Mouse (Mus musculus): ENCODE measurements around the gene Gin1. TPM values are rescaled to one million over a fixed set of nuclear protein-coding genes. Genes with fewer than 3 reads are reported as not detected.

The Gin1 gene
- total and polyA plus RNA-seq, 3 experiments = 13.6 to 20.6 TPM; not detected in 1

- Histone ChIP-seq H3K27me3 (ENCODE audit: control insufficient read depth in 1 of 2, insufficient read depth in 2 of 2, low read length in 2 of 2) (no peaks in the 10 kb centered on the region; a peak in 1 of 4 replicates), H3K4me1 (ENCODE audit: control insufficient read depth in 1 of 2, insufficient read depth in 2 of 2, low read length in 2 of 2) (no peaks in the 10 kb centered on the region), H3K79me2 (ENCODE audit: control insufficient read depth, insufficient read depth, low read length, poor library complexity) (no peaks in the 10 kb centered on the region), H3K27ac (ENCODE audit: control insufficient read depth, low read depth, low read length) (no peak overlapping the region), H3K4me3 (ENCODE audit: control insufficient read depth in 1 of 2, insufficient read depth in 1 of 2, low read depth in 2 of 2, low read length in 2 of 2) (no peak overlapping the region), H3K9ac (ENCODE audit: control insufficient read depth, low read depth, low read length, poor library complexity, severe bottlenecking) (no peak overlapping the region), H3K9me3 (replicated peaks; ENCODE audit: insufficient read depth, low read length) (no peaks in the 10 kb centered on the region), H3K36me3 (ENCODE audit: control insufficient read depth in 1 of 2, insufficient read depth in 2 of 2, low read length in 2 of 2) (no peaks in the 10 kb centered on the region)
- no peak for DNase-seq (ENCODE audit: low read depth, low spot score)
- TF ChIP-seq E2F4 (IDR thresholded peaks at IDR 0.05; ENCODE audit: borderline replicate concordance, low read depth, low read length) (no peak), GABPA (IDR thresholded peaks at IDR 0.05; ENCODE audit: low read depth, low read length) (no peak), MEF2A (IDR thresholded peaks at IDR 0.05; ENCODE audit: extremely low read depth, insufficient replicate concordance, low read depth, low read length, poor library complexity, severe bottlenecking) (no peak), BHLHE40 (IDR thresholded peaks at IDR 0.05; ENCODE audit: borderline replicate concordance, low read depth, low read length) (no peak), CHD2 (IDR thresholded peaks at IDR 0.05; ENCODE audit: low read length) (no peak), CTCF (IDR thresholded peaks at IDR 0.05 in 2 of 3, conservative IDR thresholded peaks at IDR 0.05 in 1 of 3; ENCODE audit: control insufficient read depth in 1 of 3, insufficient read depth in 1 of 3, low read depth in 2 of 3, low read length in 3 of 3, poor library complexity in 1 of 3, severe bottlenecking in 1 of 3) (no peak), NRF1 (IDR thresholded peaks at IDR 0.05; ENCODE audit: insufficient read depth, low read depth, low read length, poor library complexity, severe bottlenecking) (no peak), KAT2A (conservative IDR thresholded peaks at IDR 0.05; ENCODE audit: low read depth, low read length) (no peak), ZC3H11A (IDR thresholded peaks at IDR 0.05; ENCODE audit: low read depth, low read length) (no peak), MYC (IDR thresholded peaks at IDR 0.05; ENCODE audit: low read depth, low read length) (no peak)
Measured at GRCm38 (mm10) chr1:97822203-97822602, 52.2 kb downstream of the Gin1 start.

GRCm38 (mm10) chr1:97822904-97823303 is 52.9 kb downstream of the Gin1 start:
- H3K9me3 ChIP-seq (replicated peaks; ENCODE audit: insufficient read depth, low read length) = no peaks in the 10 kb centered on the region
- H3K36me3 ChIP-seq (ENCODE audit: control insufficient read depth in 1 of 2, insufficient read depth in 2 of 2, low read length in 2 of 2) = no peaks in the 10 kb centered on the region
- no peak overlapping the region for H3K9ac ChIP-seq (ENCODE audit: control insufficient read depth, low read depth, low read length, poor library complexity, severe bottlenecking)

GRCm38 (mm10) chr1:97827566-97827965 is 57.6 kb downstream of the Gin1 start:
- no peaks in the 10 kb centered on the region for H3K36me3 ChIP-seq (ENCODE audit: control insufficient read depth in 1 of 2, insufficient read depth in 2 of 2, low read length in 2 of 2)

More at GRCm38 (mm10) chr1:97822904-97823303, 52.9 kb downstream of the Gin1 start:
- H3K4me1 ChIP-seq (ENCODE audit: control insufficient read depth in 1 of 2, insufficient read depth in 2 of 2, low read length in 2 of 2) = no peaks in the 10 kb centered on the region
- TF ChIP-seq ZNF384 (IDR thresholded peaks at IDR 0.05; ENCODE audit: low read depth, low read length) (peak; percentile 44; the same call in 1 of the 2 replicates), JUND (IDR thresholded peaks at IDR 0.05; ENCODE audit: low read depth, low read length) (no peak)
- no peak overlapping the region for H3K27ac ChIP-seq (ENCODE audit: control insufficient read depth, low read depth, low read length)
- H3K4me3 ChIP-seq (ENCODE audit: control insufficient read depth in 1 of 2, insufficient read depth in 1 of 2, low read depth in 2 of 2, low read length in 2 of 2) = no peak overlapping the region
- DNase-seq (ENCODE audit: low read depth, low spot score) = no peak
- H3K79me2 ChIP-seq (ENCODE audit: control insufficient read depth, insufficient read depth, low read length, poor library complexity) = no peaks in the 10 kb centered on the region
- H3K27me3 ChIP-seq (ENCODE audit: control insufficient read depth in 1 of 2, insufficient read depth in 2 of 2, low read length in 2 of 2) = no peaks in the 10 kb centered on the region; a peak in 1 of 4 replicates

More at GRCm38 (mm10) chr1:97827566-97827965, 57.6 kb downstream of the Gin1 start:
- H3K27ac ChIP-seq (ENCODE audit: control insufficient read depth, low read depth, low read length) = no peak overlapping the region
- H3K4me1 ChIP-seq (ENCODE audit: control insufficient read depth in 1 of 2, insufficient read depth in 2 of 2, low read length in 2 of 2) = no peaks in the 10 kb centered on the region
- no peak overlapping the region for H3K9ac ChIP-seq (ENCODE audit: control insufficient read depth, low read depth, low read length, poor library complexity, severe bottlenecking)
- no peaks in the 10 kb centered on the region for H3K79me2 ChIP-seq (ENCODE audit: control insufficient read depth, insufficient read depth, low read length, poor library complexity)
- H3K27me3 ChIP-seq (ENCODE audit: control insufficient read depth in 1 of 2, insufficient read depth in 2 of 2, low read length in 2 of 2) = no peaks in the 10 kb centered on the region; a peak in 1 of 4 replicates
- H3K4me3 ChIP-seq (ENCODE audit: control insufficient read depth in 1 of 2, insufficient read depth in 1 of 2, low read depth in 2 of 2, low read length in 2 of 2) = no peak overlapping the region
- no peak for DNase-seq (ENCODE audit: low read depth, low spot score)
- TF ChIP-seq KAT2A (conservative IDR thresholded peaks at IDR 0.05; ENCODE audit: low read depth, low read length) = no peak
- no peaks in the 10 kb centered on the region for H3K9me3 ChIP-seq (replicated peaks; ENCODE audit: insufficient read depth, low read length)
